Mouse (Mus musculus): ENCODE data around the gene Rhox7a.
"Not testable (repeated sequence)": the region's sequence is repeated elsewhere in the genome, so short reads cannot be mapped to it uniquely, and the experiment has no call there.

The Rhox7a gene

GRCm38 (mm10) chrX:37831386-37831785 lies at the start of gene Rhox7a:
TSS of gene Rhox7a (plus strand) at chrX:37831686.
- in situ Hi-C loops (cut with MseI, MboI), result not testable (repeated sequence)

- in situ Hi-C loops (cut with MseI, MboI), result no loop called here
Measured at GRCm38 (mm10) chrX:37807286-37808080, 24.0 kb upstream of the Rhox7a start.

- in situ Hi-C loops (cut with MseI, MboI), result no loop called here
Measured at GRCm38 (mm10) chrX:37809396-37809795, 22.1 kb upstream of the Rhox7a start.

- in situ Hi-C loops (cut with MseI, MboI), result no loop called here
Measured at GRCm38 (mm10) chrX:37811179-37811578, 20.3 kb upstream of the Rhox7a start.

GRCm38 (mm10) chrX:37815665-37816064 lies 15.8 kb upstream of the Rhox7a start:
- in situ Hi-C loops (cut with MseI, MboI), result no loop called here

GRCm38 (mm10) chrX:37826610-37827009 lies 4.9 kb upstream of the Rhox7a start, which contains the start of gene Rhox6:
TSS of gene Rhox6 (plus strand) at chrX:37826910.
- in situ Hi-C loops (cut with MseI, MboI), result not testable (repeated sequence)

- in situ Hi-C loops (cut with MseI, MboI), result no loop called here
Measured at GRCm38 (mm10) chrX:37871641-37872040, 40.2 kb downstream of the Rhox7a start.

GRCm38 (mm10) chrX:37878844-37879243 lies 47.4 kb downstream of the Rhox7a start, which contains the start of gene Rhox8:
TSS of gene Rhox8 (minus strand) at chrX:37878944.
- in situ Hi-C loops (cut with MseI, MboI), result no loop called here
